Mouse (Mus musculus) testis, adult 2 months (tissue): Measurements from ENCODE around the gene Igsf3. TPM values are rescaled to one million over a fixed set of nuclear protein-coding genes. Genes with fewer than 3 reads are reported as not detected.

ENCODE experiments used
- H3K27ac ChIP-seq: fragments of 200-500 bp; 2 replicates; pipeline ENCODE4 v1.5.1; 2012; ENCODE audit warnings: low read depth, low read length; ENCODE audit not compliant: control insufficient read depth, insufficient read depth
- H3K27me3 ChIP-seq: fragments of 200-500 bp; 2 replicates; pipeline ENCODE4 v1.6.1; 2012; ENCODE audit warnings: mild to moderate bottlenecking, low read length, moderate library complexity; ENCODE audit not compliant: control insufficient read depth, insufficient read depth
- H3K36me3 ChIP-seq: fragments of 200-500 bp; 2 replicates; pipeline ENCODE4 v1.6.1; 2012; ENCODE audit warnings: mild to moderate bottlenecking, low read length; ENCODE audit not compliant: control insufficient read depth, insufficient read depth
- H3K4me1 ChIP-seq: fragments of 200-500 bp; 2 replicates; pipeline ENCODE4 v1.6.1; 2012; ENCODE audit warnings: low read length; ENCODE audit not compliant: control insufficient read depth, insufficient read depth
- H3K4me3 ChIP-seq: fragments of 200-500 bp; 2 replicates; pipeline ENCODE4 v1.5.1; 2012; ENCODE audit warnings: low read depth, mild to moderate bottlenecking, low read length, moderate library complexity, mixed read lengths; ENCODE audit not compliant: control insufficient read depth
- CTCF ChIP-seq: fragments of 200-500 bp; IDR thresholded peaks from 2 replicates; pipeline ENCODE4 v1.5.1; 2012; ENCODE audit warnings: low read depth, mild to moderate bottlenecking, inconsistent platforms, low read length, moderate library complexity; ENCODE audit not compliant: control insufficient read depth, insufficient read depth, insufficient replicate concordance
- POLR2A ChIP-seq: fragments of 200-500 bp; IDR thresholded peaks from 2 replicates; pipeline ENCODE4 v1.6.1; 2012; ENCODE audit warnings: low read depth, mild to moderate bottlenecking, inconsistent platforms, low read length, moderate library complexity; ENCODE audit not compliant: control insufficient read depth
- polyA plus RNA-seq: library from polyadenylated mRNA; depleted of rRNA; stranded (reverse); fragments of >200 nt; gene quantifications from 2 replicates; pipeline ENCODE4 v1.2.3, GENCODE M21; 2012

Igsf3 gene
- polyA plus RNA-seq, 1 experiment: 3.9 TPM

DNA sequence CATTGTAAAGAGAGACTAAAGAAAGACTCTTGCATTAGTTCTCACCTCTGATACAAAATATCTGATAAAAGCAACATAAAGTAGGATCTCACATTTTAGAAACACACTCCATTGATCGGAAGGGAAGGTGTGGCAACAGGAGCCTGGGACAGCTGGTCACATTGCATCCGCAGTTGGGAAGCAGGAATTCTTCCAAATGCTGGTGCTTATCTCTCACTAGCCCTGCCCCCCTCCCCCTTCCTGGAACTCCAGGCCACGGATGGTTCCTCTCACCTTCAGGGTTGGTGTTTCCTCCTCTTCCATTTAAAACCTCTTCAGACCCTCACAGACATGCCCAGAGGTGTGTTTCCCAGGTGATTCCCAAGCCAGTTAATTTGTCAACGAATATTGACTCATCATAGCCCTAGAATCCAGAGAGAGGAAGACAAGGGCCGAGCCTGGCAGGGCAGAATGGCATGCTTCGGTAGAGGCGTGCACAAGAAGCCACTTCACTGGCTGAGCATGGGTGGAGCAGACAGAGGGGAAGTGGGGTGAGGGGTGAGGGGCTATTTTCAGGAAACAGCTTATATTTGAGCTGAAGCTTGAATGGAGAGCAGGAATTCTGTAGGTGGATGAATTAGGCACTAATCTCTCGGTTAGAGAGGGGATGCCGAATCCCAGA is 28.3 kb upstream of the Igsf3 start:
- Histone ChIP-seq H3K27me3 (no peaks in the 10 kb centered on the region), H3K4me1 (peaks cover 3% of the 10 kb centered on the region), H3K4me3 (no peak overlapping the region), H3K27ac (no peak overlapping the region), H3K36me3 (no peaks in the 10 kb centered on the region)
- TF ChIP-seq POLR2A (no peak), CTCF (no peak)

DNA sequence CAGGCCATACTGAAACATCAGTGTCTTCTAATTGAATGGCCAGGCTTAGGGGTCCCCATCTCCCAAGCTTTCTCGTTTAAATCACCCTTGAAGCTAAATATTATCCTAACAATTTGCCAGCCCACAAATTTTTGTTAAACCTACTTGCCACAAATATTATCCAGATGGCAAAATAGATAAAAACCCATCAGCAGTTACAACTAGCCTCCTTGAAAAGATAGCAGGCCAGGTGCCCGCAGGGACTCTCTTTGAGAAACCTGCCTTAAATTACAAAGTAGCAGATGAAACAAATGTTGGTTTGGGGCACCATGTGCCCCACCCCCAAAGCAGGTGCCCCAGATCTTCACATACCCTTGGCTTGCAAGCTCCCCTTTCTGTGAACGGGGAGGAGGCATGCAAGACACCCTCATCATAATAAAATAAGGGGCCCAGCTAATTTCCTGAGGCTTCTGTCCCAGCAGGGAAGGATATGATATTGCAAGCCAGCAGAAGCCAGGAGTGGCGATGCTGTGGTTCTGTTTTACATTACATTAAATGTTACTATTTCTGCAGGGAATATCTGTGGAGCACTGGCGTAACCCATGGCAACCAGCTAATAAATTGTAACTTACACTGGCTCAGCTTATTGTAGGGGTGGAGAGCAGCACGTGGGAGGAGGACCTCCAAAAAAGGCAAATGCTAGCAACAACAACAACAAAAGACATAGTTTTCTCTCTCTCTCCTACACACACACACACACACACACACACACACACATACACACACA is 27.2 kb upstream of the Igsf3 start:
- Histone ChIP-seq H3K36me3 (no peaks in the 10 kb centered on the region), H3K4me3 (no peak overlapping the region), H3K27me3 (no peaks in the 10 kb centered on the region), H3K4me1 (peaks cover 3% of the 10 kb centered on the region), H3K27ac (no peak overlapping the region)
- TF ChIP-seq POLR2A: no peak
- TF ChIP-seq CTCF: no peak

GRCm38 (mm10) chr3:101350406-101350805 is 26.5 kb upstream of the Igsf3 start:
- TF ChIP-seq CTCF: no peak
- TF ChIP-seq POLR2A: no peak
- Histone ChIP-seq H3K27me3 (no peaks in the 10 kb centered on the region), H3K36me3 (no peaks in the 10 kb centered on the region), H3K4me1 (peaks cover 3% of the 10 kb centered on the region), H3K4me3 (no peak overlapping the region), H3K27ac (no peak overlapping the region)

DNA sequence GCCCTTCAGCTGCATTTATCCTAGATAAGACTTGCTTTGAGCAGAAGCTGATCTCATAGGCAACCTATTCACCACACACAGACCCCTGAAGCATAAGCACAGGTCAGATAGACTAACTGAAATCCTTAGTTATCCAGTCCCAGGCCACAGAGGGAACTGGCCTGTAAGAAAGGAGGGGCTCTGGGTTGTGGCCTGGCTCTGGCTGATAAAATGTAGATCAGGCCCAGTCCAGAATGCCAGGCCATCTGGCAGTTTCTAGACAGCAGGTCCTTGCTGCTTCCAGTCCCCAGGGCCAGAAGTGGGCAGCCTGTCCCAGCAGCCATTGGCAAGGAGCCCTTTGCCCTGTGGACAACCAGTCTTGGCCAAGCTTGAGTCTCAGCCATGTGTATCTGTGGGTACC is 22.4 kb upstream of the Igsf3 start:
- H3K4me3 ChIP-seq: no peak overlapping the region
- H3K36me3 ChIP-seq: no peaks in the 10 kb centered on the region
- H3K27ac ChIP-seq: no peak overlapping the region
- H3K4me1 ChIP-seq: no peaks in the 10 kb centered on the region
- H3K27me3 ChIP-seq: no peaks in the 10 kb centered on the region
- TF ChIP-seq CTCF (no peak), POLR2A (no peak)

GRCm38 (mm10) chr3:101355702-101356101 is 21.2 kb upstream of the Igsf3 start:
- Histone ChIP-seq H3K4me1 (no peaks in the 10 kb centered on the region), H3K36me3 (no peaks in the 10 kb centered on the region), H3K4me3 (no peak overlapping the region), H3K27me3 (no peaks in the 10 kb centered on the region), H3K27ac (no peak overlapping the region)
- no peak for TF ChIP-seq POLR2A
- TF ChIP-seq CTCF: no peak

GRCm38 (mm10) chr3:101356583-101357553 is 20.0 kb upstream of the Igsf3 start:
- no peaks in the 10 kb centered on the region for H3K36me3 ChIP-seq
- H3K27me3 ChIP-seq: no peaks in the 10 kb centered on the region
- no peak overlapping the region for H3K27ac ChIP-seq
- H3K4me1 ChIP-seq: no peaks in the 10 kb centered on the region
- no peak for TF ChIP-seq POLR2A
- no peak for TF ChIP-seq CTCF
- no peak overlapping the region for H3K4me3 ChIP-seq

- Histone ChIP-seq H3K27ac (no peak overlapping the region), H3K27me3 (no peaks in the 10 kb centered on the region), H3K4me1 (no peaks in the 10 kb centered on the region), H3K36me3 (no peaks in the 10 kb centered on the region), H3K4me3 (no peak overlapping the region)
- TF ChIP-seq CTCF: no peak
- TF ChIP-seq POLR2A: no peak
Observed at GRCm38 (mm10) chr3:101360832-101361231, 16.1 kb upstream of the Igsf3 start.
